Mouse (Mus musculus) frontal cortex, adult (tissue): ENCODE results near the gene Sorbs1.

Experiments
- ATAC-seq: cut with Nextera tagmentation; 2 replicates; pipeline ENCODE4 v1.9.2; 2017; ENCODE audit warnings: mild to moderate bottlenecking, moderate library complexity, mixed read lengths; ENCODE audit not compliant: low TSS enrichment

Sorbs1 gene

GRCm38 (mm10) chr19:40478161-40478575, 35.4 kb downstream of the Sorbs1 start:
- ATAC-seq, result peak; percentile 51

DNA sequence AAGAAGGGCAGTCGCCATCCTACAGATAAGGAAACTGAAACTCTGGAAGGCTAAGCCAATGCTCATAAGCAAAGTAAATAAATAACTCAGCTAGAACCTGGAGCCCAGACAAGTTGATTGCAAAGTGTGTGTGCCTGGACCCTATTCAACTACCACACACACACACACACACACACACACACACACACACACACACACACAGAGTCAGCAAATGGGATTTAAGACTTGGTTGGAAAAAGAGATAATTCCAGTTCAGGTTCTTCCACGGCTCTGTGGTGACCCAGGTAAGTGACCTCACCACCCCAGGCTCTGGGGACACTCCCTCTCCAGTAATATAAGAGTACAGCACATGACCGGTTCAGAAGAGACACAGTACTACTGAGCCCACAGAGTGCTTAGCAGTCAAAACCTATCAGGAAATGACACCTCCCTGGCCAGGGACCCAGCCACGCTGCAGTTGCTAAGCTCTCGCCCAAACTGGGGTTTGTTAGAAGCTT, 36.1 kb downstream of the Sorbs1 start:
- no peak for ATAC-seq

- ATAC-seq, result no peak
Observed at GRCm38 (mm10) chr19:40476491-40476890, 37.1 kb downstream of the Sorbs1 start.

- ATAC-seq, result peak; percentile 75
Observed at GRCm38 (mm10) chr19:40471526-40472245, 41.9 kb downstream of the Sorbs1 start.

DNA sequence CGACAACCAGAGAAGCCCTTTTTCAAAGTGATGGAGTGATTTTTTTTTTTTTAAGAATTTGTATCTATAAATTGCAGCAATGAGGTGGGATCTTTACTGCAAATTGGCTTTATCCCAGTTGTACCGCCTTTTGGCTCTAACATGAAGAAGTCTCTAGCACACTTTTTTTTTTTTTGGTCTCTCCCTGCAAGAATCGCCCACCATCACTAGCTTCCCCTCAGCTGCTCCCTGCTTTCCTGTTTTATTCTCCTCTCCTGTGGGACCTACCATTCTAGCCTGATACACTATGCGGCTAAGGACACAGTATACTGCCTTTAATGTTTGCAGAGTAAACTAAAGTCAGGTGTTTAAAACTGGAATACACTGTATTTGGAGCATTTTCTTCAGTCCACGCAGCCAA, 43.8 kb downstream of the Sorbs1 start:
- ATAC-seq, result peak; percentile 53

DNA sequence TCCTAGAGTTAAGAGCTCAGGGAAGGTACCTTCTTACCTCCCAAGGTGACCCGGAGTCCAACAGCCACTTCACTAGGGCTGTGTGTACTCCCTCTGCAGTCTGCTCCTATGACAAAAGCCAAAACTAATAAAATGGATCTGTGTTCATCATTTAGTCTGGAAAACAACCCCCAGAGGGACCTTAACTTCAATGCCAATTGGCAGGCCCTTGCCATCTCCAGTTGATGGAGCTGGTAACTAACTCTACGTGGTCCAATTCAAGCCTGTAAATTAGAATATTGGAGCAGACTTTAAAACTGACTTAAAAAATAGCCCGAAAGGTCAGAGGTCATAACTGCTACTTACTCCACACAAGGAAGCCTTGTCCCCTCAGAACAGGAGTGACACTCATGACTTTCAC, 45.3 kb downstream of the Sorbs1 start:
- no peak for ATAC-seq

GRCm38 (mm10) chr19:40467810-40468209, 45.8 kb downstream of the Sorbs1 start:
- no peak for ATAC-seq

- ATAC-seq, result no peak
Observed at GRCm38 (mm10) chr19:40465339-40465738, 48.2 kb downstream of the Sorbs1 start.

GRCm38 (mm10) chr19:40464408-40464807, 49.2 kb downstream of the Sorbs1 start:
- no peak for ATAC-seq

GRCm38 (mm10) chr19:40462892-40463291, 50.7 kb downstream of the Sorbs1 start:
- no peak for ATAC-seq

DNA sequence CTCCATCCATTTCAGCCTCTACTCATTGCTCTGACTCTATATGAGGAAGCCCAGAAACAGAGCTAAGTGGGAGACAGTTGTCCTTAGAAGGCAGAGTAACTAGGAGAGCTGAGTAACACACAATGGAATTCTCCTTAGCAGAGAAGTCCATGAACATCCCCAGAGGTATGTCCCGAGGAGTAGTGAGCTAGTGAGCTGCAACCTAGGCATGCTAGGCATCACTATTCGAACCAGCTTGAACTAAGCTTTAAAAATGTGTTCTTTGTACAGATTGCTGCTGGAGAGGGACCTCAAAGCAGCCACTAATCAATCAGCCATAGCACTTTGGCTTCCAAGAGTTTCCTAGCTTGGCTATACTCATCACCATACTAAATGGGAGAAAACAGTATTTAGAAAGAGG, 51.1 kb downstream of the Sorbs1 start:
- no peak for ATAC-seq

DNA sequence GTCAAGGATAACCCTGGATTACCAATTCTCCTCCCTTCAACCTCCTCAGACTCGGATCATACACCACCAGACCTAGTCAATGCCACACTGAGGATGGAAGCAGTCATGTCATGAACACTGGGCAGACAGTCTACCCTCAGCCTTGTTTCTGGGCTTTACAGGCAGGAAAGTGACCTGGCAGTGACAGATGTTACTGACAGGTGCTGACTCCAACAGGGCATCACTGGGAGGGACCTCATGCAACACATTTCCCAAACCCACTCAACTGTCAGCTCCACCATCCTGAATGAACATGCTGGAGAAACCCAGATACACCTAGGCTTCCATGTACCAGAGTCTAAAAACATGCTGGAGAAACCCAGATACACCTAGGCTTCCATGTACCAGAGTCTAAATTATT, 51.9 kb downstream of the Sorbs1 start:
- ATAC-seq, result no peak

GRCm38 (mm10) chr19:40460854-40461490, 52.6 kb downstream of the Sorbs1 start:
- ATAC-seq, result no peak

GRCm38 (mm10) chr19:40459338-40459737, 54.2 kb downstream of the Sorbs1 start:
- no peak for ATAC-seq

GRCm38 (mm10) chr19:40458806-40459205, 54.8 kb downstream of the Sorbs1 start:
- no peak for ATAC-seq

- peak; percentile 85 for ATAC-seq
Observed at GRCm38 (mm10) chr19:40455248-40455647, 58.3 kb downstream of the Sorbs1 start.

GRCm38 (mm10) chr19:40454096-40454495, 59.5 kb downstream of the Sorbs1 start:
- ATAC-seq, result no peak

- no peak for ATAC-seq
Observed at GRCm38 (mm10) chr19:40452201-40452600, 61.4 kb downstream of the Sorbs1 start.

DNA sequence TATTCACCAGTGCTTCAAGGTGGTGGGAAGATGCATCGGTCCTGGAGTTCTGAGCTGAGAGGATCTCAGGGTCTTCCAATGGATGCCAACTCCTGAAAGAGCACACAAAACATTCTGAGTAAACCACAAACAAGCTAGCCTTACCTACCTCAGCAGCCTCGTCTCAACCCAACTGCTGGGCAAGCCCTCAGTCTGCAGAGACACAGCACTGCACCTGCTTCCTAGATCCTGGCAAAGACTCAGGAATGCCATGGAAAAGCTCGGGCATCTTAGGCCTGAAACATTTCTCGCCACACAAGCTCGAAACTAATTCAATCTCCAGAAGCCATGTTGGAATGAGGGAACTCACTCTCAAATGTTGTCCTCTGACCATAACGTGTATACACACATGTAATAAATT, 62.3 kb downstream of the Sorbs1 start:
- ATAC-seq, result no peak

GRCm38 (mm10) chr19:40446525-40446924, 67.1 kb downstream of the Sorbs1 start:
- ATAC-seq, result peak; percentile 72

- peak; percentile 60 for ATAC-seq
Observed at GRCm38 (mm10) chr19:40442377-40442776, 71.2 kb downstream of the Sorbs1 start.

DNA sequence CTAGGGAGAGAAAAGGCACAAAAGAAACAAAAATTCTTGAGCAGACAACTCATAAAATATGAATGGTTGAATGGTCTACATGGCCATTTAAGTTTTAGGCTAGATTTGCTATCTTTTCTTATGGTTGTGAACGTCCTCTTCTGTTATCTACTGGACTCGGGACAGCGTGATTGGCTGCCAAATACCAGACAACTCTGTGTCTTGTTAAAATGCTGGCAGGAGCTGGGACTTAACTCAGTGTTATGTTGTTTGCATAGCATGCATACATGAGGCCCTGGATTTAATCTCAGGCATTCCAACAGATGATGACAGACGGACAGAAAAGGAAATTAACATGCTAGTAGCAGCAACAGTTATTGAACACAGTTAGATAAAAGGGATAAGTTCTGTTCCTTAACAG, 72.6 kb downstream of the Sorbs1 start:
- no peak for ATAC-seq

DNA sequence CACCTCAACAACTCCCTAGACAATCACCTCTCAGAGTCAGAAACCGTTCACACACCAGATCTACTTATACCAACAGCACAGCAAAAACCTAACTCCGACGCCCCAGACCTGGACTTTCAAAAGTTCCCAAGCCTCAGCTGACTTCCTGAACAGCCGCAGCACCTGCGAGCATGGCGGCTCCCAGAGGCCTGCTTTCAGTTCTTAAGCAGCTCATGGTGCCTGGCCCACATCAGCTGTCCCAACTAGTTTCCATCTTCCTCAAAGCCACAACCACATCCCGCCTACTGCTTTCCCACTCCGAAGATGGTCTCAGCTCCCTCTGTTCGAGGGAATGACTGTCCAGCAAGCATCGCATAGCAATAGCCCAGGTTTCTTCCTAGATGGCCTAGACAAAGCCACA, 74.7 kb downstream of the Sorbs1 start:
- no peak for ATAC-seq
